8 mouse cellular contexts compared by ENCODE assay signal in the genomic region with DNA sequence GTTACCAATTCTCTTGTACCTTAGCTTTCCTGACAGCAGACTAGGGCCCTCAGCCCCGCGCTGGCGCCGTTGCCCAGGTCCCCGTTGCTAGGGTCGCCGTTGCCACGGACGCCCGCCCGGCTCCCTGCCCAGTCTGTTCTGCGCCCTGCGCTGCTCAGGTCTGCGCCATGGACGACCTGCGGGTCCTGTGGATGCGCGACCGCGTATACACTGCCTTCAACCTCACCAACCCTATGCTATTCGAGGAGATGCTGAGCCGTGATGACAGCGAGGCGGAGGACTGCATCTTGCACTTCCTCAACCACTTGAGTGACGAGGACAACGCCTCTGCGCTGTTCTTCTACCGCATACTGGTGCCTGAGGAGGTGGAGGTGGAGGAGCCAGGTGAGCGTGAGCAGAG. TPM values are rescaled to one million over a fixed set of nuclear protein-coding genes. Genes with fewer than 3 reads are reported as not detected.
DNase-seq lines count a peak whose midpoint lies in the region; ATAC-seq and TF ChIP-seq lines count a peak whose summit lies in the region.

Gene Dnah10, plus strand, starts transcription at position 89 of the 400 bp plus-strand sequence.

- in situ Hi-C loops in ES-E14 (cut with MboI; ENCODE audit: low sequenced_read_pairs in 2 of 2, unreplicated experiment in 2 of 2): no loop called here

- 0 out of 2 replicates have a peak, but pooled peaks cover 2% of the 10 kb centered on the region for H3K36me3 ChIP-seq in ES-E14 (ENCODE audit: control insufficient read depth, insufficient read depth, low read length, poor library complexity, severe bottlenecking)

- no peak for ATAC-seq in cerebellum, adult (ENCODE audit: insufficient number of reproducible peaks, low FRiP score, low TSS enrichment)

- no peak within 1 kb of the TSS for H3K9ac ChIP-seq in ES-E14 (ENCODE audit: insufficient read depth, low read depth, low read length, poor library complexity, severe bottlenecking)

- peaks cover 0 to 6% of the 10 kb centered on the region in 2 experiments; a peak in 1 of 4 replicates for H3K4me1 ChIP-seq in ES-E14 (ENCODE audit: control insufficient read depth in 2 of 2, insufficient read depth in 2 of 2, low read length in 2 of 2, poor library complexity in 1 of 2)

- H3K27ac ChIP-seq in ES-E14 (ENCODE audit: insufficient read depth, low read depth, low read length, poor library complexity, severe bottlenecking): no peak within 1 kb of the TSS

- H3K9me3 ChIP-seq in ES-E14 (ENCODE audit: control insufficient read depth, insufficient read depth, low read depth, low read length): no peaks in the 10 kb centered on the region

- H3K4me3 ChIP-seq in ES-E14 (ENCODE audit: insufficient read depth in 1 of 2, low read depth in 1 of 2, low read length in 2 of 2, poor library complexity in 1 of 2, severe bottlenecking in 1 of 2): peak within 1 kb of the TSS; percentile 54 to 67

- intact Hi-C loops in left cerebral cortex, postnatal 36 days (cut with DNase I): no loop called here

- peak; percentile 13 to 24 for DNase-seq in cerebellum, postnatal 25 days
- no peak for DNase-seq in ES-E14 (ENCODE audit: low read depth, low spot score)
- peak; percentile 13 for DNase-seq in forelimb bud, embryonic 11.5 days (ENCODE audit: low read depth, low spot score)
- peak; percentile 32 to 40 for DNase-seq in left cerebral cortex, postnatal 36 days (ENCODE audit: low spot score in 2 of 2)
- peak; percentile 69 for DNase-seq in right cerebral cortex, adult 18-20 months
- DNase-seq in adrenal gland, postnatal 25 days: no peak
- DNase-seq in gastrocnemius, adult 18-20 months (ENCODE audit: low spot score): no peak

TF ChIP-seq in ES-E14, 5 proteins besides CTCF, POLR2A, EP300 and RAD21:
- TF ChIP-seq ZNF384 (IDR thresholded peaks at IDR 0.05; ENCODE audit: low read depth, low read length) (no peak), MAFK (IDR thresholded peaks at IDR 0.05; ENCODE audit: insufficient read depth, low read depth, low read length) (no peak), CHD2 (IDR thresholded peaks at IDR 0.05; ENCODE audit: low read depth, low read length) (no peak), HCFC1 (IDR thresholded peaks at IDR 0.05; ENCODE audit: borderline replicate concordance, insufficient read depth, low read length) (no peak), ZC3H11A (IDR thresholded peaks at IDR 0.05; ENCODE audit: borderline replicate concordance, low read depth, low read length) (no peak)

RNA-seq across cellular contexts. Expression of gene Dnah10, which starts in this region (rescaled TPM):
- total RNA-seq in ES-E14 (2012; rRNA removed): 1.7 and 2.3 TPM in 2 replicates
- total RNA-seq in left cerebral cortex, postnatal 36 days (2021): under 1 TPM; 0.25 to 0.57 TPM
- 3.2 and 3.4 TPM in 2 replicates for total RNA-seq in adrenal gland, postnatal 25 days (2021)
- under 1 TPM; 0.05 to 0.18 TPM for total RNA-seq in gastrocnemius, adult 18-20 months (2021)

Comparison
In these comparisons a context has a peak if more than half of its experiments do, and no peak if none do; other contexts are left out.
1. Peak in DNase-seq in left cerebral cortex, postnatal 36 days; RNA of the gene not detected or under 1 TPM.
2. DNase-seq: peak in cerebellum, postnatal 25 days (2 of 2), forelimb bud, embryonic 11.5 days (single experiment) and right cerebral cortex, adult 18-20 months (single experiment); none in ES-E14 (single experiment), adrenal gland, postnatal 25 days (single experiment) and gastrocnemius, adult 18-20 months (single experiment).